Mouse (Mus musculus) naive thymus-derived CD4-positive, alpha-beta T cell, adult 5 months (primary cell): ENCODE measurements around the gene Clstn1. TPM values are rescaled to one million over a fixed set of nuclear protein-coding genes. Genes with fewer than 3 reads are reported as not detected.

ENCODE experiments used
- polyA plus RNA-seq: library from polyadenylated mRNA; unstranded; fragments of 100-300 nt; shearing (Covaris generic); gene quantifications from one replicate; pipeline ENCODE4 v1.2.1, GENCODE M21; 2017

Gene Clstn1
- 7.3 TPM for polyA plus RNA-seq

DNA sequence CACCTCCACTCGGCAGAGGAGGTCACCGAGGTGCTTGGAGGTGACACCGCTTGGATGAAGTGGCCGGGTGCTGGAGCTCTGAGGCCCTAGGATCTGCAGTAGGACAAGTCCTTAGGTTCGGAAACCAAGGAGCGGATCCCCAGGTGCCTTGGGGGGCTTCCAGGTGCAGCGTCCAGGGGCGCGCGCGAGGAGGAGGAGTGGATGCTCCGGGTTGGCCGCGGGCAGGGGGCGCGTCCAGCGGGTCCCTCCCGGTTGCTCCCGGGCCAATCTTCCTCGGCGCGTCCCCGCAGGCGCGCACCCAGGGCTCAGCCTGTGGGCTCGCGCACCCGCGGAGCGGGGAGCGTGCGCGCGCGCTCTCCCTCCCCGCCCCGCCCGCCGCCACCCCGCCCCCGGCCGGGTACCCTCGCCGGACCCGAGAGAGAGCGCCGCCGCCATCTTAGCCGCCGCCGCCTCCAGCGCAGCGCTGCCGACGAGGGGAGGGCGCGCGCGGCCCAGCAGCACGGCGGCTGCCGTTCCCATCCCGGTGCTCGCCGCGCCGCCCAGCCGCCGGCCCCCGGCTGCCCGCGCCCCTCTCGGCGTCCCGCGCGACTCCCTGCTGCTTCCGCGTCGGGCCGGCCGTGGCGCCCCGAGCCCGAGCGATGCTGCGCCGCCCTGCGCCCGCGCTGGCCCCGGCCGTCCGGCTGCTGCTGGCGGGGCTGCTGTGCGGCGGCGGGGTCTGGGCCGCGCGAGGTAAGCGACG, at the start of gene Clstn1:
TSS of gene Clstn1 (plus strand) at position 425 of the 739 bp plus-strand sequence.

Other genes starting within 250 kb of the Clstn1 start
- gene Ube4b, start 159.7 kb upstream of the Clstn1 start, polyA plus RNA-seq, result 60.8 TPM
- not detected for gene Rbp7, start 131.5 kb upstream of the Clstn1 start, polyA plus RNA-seq
- not detected for gene Tmem274, start 109.1 kb upstream of the Clstn1 start, polyA plus RNA-seq
- 3.4 TPM for gene Nmnat1, start 101.3 kb upstream of the Clstn1 start, polyA plus RNA-seq
- 23.5 TPM for gene Lzic, start 101.2 kb upstream of the Clstn1 start, polyA plus RNA-seq
- gene Ctnnbip1, start 68.2 kb upstream of the Clstn1 start, polyA plus RNA-seq, result 0.63 TPM
- gene Pik3cd, start 116.1 kb downstream of the Clstn1 start, polyA plus RNA-seq, result 398 TPM
- 27.0 TPM for gene Tmem201, start 151.6 kb downstream of the Clstn1 start, polyA plus RNA-seq
- gene Slc25a33, start 187.8 kb downstream of the Clstn1 start, polyA plus RNA-seq, result 7.2 TPM